Mouse (Mus musculus): Measurements from ENCODE around the gene Dydc2.

DNA sequence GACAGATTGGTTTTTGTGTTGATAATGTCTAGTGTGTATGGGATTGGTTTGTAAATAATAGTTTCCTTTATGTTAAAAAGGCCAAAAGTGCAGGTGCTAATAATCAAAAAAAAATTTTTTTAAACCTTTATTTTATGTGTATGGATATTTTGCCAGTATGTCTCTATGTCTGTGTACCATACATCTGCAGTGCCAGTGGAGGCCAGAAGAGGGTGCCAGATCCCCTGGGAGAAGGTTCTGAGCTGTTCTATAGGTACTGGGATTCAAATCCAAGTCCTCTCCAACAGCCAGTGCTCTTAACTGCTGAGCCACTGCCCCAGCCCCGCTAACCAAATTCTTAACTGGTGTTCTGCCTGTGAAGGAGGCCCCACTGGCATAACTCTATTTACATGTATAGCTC lies 18.5 kb upstream of the Dydc2 start:
- TF ChIP-seq POLR2A (IDR thresholded peaks at IDR 0.05; ENCODE audit: low read depth, low read length) (no peak), CTCF (IDR thresholded peaks at IDR 0.05; ENCODE audit: extremely low read depth, insufficient read depth, insufficient read length, insufficient replicate concordance) (no peak)
